Mouse (Mus musculus) left cerebral cortex, postnatal 10 days (tissue): ENCODE data around the gene Lgr6. TPM values are rescaled to one million over a fixed set of nuclear protein-coding genes. Genes with fewer than 3 reads are reported as not detected.

ENCODE experiments used
- DNase-seq, 2 experiments: peaks; one replicate each; pipeline ENCODE4 v3.0.0; 2021 to 2022; ENCODE audit warnings: low spot score in 2 of 2, mixed read lengths in 1 of 2; ENCODE audit errors: extremely low spot score in 1 of 2
- intact Hi-C: fragments of 180-260 bp; cut with DNase I; formaldehyde crosslinking; loops from one replicate; pipeline ENCODE4 v1.15.1; 2025
- total RNA-seq, 2 experiments: library from RNA; stranded (reverse); gene quantifications; 2 replicates each; pipeline ENCODE4 v1.2.3; 2021

Lgr6 gene
- total RNA-seq, 2 experiments from 2014 or later, result 2.6 to 3.1 TPM

GRCm38 (mm10) chr1:135026275-135026674 lies 78.8 kb downstream of the Lgr6 start:
- intact Hi-C loops, result no loop called here

GRCm38 (mm10) chr1:135023583-135023982 lies 81.5 kb downstream of the Lgr6 start:
- no peak for DNase-seq
- intact Hi-C loops, result no loop called here

More at GRCm38 (mm10) chr1:135026275-135026674, 78.8 kb downstream of the Lgr6 start:
- no peak for DNase-seq

- DNase-seq, result no peak
- intact Hi-C loops, result no loop called here
These were observed 83.1 kb downstream of the Lgr6 start for GRCm38 (mm10) chr1:135021936-135022335.

- DNase-seq, result peak in 1 of 2 experiments; percentile 64
- intact Hi-C loops, result no loop called here
These were observed 84.1 kb downstream of the Lgr6 start for GRCm38 (mm10) chr1:135020970-135021369.

GRCm38 (mm10) chr1:135020281-135020940 lies 84.7 kb downstream of the Lgr6 start:
- intact Hi-C loops, result no loop called here

GRCm38 (mm10) chr1:135019775-135020167 lies 85.3 kb downstream of the Lgr6 start:
- intact Hi-C loops, result no loop called here
- DNase-seq, result no peak

More at GRCm38 (mm10) chr1:135020281-135020940, 84.7 kb downstream of the Lgr6 start:
- no peak for DNase-seq

GRCm38 (mm10) chr1:135019087-135019774 lies 85.8 kb downstream of the Lgr6 start:
- no peak for DNase-seq
- intact Hi-C loops, result no loop called here

- DNase-seq, result no peak
- intact Hi-C loops, result no loop called here
These were observed 87.4 kb downstream of the Lgr6 start for GRCm38 (mm10) chr1:135017656-135018015.

- intact Hi-C loops, result no loop called here
- DNase-seq, result no peak
These were observed 88.0 kb downstream of the Lgr6 start for GRCm38 (mm10) chr1:135016907-135017655.

- intact Hi-C loops, result no loop called here
These were observed 90.1 kb downstream of the Lgr6 start for GRCm38 (mm10) chr1:135014921-135015445.

GRCm38 (mm10) chr1:135012472-135012871 lies 92.6 kb downstream of the Lgr6 start:
- no peak for DNase-seq
- intact Hi-C loops, result no loop called here

More at GRCm38 (mm10) chr1:135014921-135015445, 90.1 kb downstream of the Lgr6 start:
- no peak for DNase-seq

- intact Hi-C loops, result no loop called here
- no peak for DNase-seq
These were observed 93.2 kb downstream of the Lgr6 start for GRCm38 (mm10) chr1:135011912-135012311.

GRCm38 (mm10) chr1:135009833-135010232 lies 95.2 kb downstream of the Lgr6 start:
- no peak for DNase-seq
- intact Hi-C loops, result no loop called here

GRCm38 (mm10) chr1:135005696-135006095 lies 99.4 kb downstream of the Lgr6 start:
- intact Hi-C loops, result no loop called here
- DNase-seq, result peak in 1 of 2 experiments; percentile 33

GRCm38 (mm10) chr1:135003346-135003745 lies 101.7 kb downstream of the Lgr6 start:
- DNase-seq, result no peak
- intact Hi-C loops, result no loop called here

GRCm38 (mm10) chr1:135000527-135000926 lies 104.5 kb downstream of the Lgr6 start:
- intact Hi-C loops, result no loop called here
- no peak for DNase-seq

- intact Hi-C loops, result no loop called here
- peak; percentile 36 to 71 for DNase-seq
These were observed 106.8 kb downstream of the Lgr6 start for GRCm38 (mm10) chr1:134998231-134998630.

- no peak for DNase-seq
- intact Hi-C loops, result no loop called here
These were observed 107.5 kb downstream of the Lgr6 start for GRCm38 (mm10) chr1:134997568-134997967.

GRCm38 (mm10) chr1:134996471-134996870 lies 108.6 kb downstream of the Lgr6 start:
- no peak for DNase-seq

More at GRCm38 (mm10) chr1:134996471-134996870, 108.6 kb downstream of the Lgr6 start:
- intact Hi-C loops, result no loop called here
